Mouse (Mus musculus) cerebellum, adult 11 months (tissue): ENCODE data around the gene Cacng8.
A peak's percentile ranks its signal among the peaks of the same experiment; 100 is the strongest.

ENCODE experiments used
- DNase-seq: peaks from one replicate; pipeline ENCODE4 v3.0.0; 2022

Gene Cacng8

GRCm38 (mm10) chr7:3439984-3440383, 49.5 kb downstream of the Cacng8 start:
- DNase-seq: no peak

- no peak for DNase-seq
Observed at GRCm38 (mm10) chr7:3440526-3440925, 50.0 kb downstream of the Cacng8 start.

GRCm38 (mm10) chr7:3442476-3443062, 52.1 kb downstream of the Cacng8 start:
- DNase-seq: no peak

GRCm38 (mm10) chr7:3444678-3445077, 54.2 kb downstream of the Cacng8 start:
- DNase-seq: no peak

- DNase-seq: no peak
Observed at GRCm38 (mm10) chr7:3446584-3446983, 56.1 kb downstream of the Cacng8 start.

GRCm38 (mm10) chr7:3447026-3447425, 56.5 kb downstream of the Cacng8 start:
- DNase-seq: no peak

GRCm38 (mm10) chr7:3448737-3449454, 58.4 kb downstream of the Cacng8 start:
- DNase-seq: peak; percentile 46

GRCm38 (mm10) chr7:3450671-3451070, 60.2 kb downstream of the Cacng8 start:
- no peak for DNase-seq

GRCm38 (mm10) chr7:3451161-3451560, 60.7 kb downstream of the Cacng8 start:
- DNase-seq: no peak

GRCm38 (mm10) chr7:3452821-3453485, 62.5 kb downstream of the Cacng8 start:
- no peak for DNase-seq

GRCm38 (mm10) chr7:3453486-3454183, 63.2 kb downstream of the Cacng8 start:
- DNase-seq: no peak

- no peak for DNase-seq
Observed at GRCm38 (mm10) chr7:3457111-3457840, 66.8 kb downstream of the Cacng8 start.

- no peak for DNase-seq
Observed at GRCm38 (mm10) chr7:3457841-3458217, 67.3 kb downstream of the Cacng8 start.

GRCm38 (mm10) chr7:3460261-3460660, 69.8 kb downstream of the Cacng8 start:
- DNase-seq: no peak

- DNase-seq: no peak
Observed at GRCm38 (mm10) chr7:3463306-3463705, 72.8 kb downstream of the Cacng8 start.
